Mouse (Mus musculus) lung, postnatal 0 days (tissue): ENCODE results near the gene Aplf.

Experiments
- CTCF ChIP-seq: IDR thresholded peaks from 2 replicates; pipeline ENCODE4 v1.5.1; 2016; ENCODE audit warnings: antibody characterized with exemption, mild to moderate bottlenecking
- EP300 ChIP-seq: IDR thresholded peaks from 2 replicates; pipeline ENCODE4 v1.6.1; 2016; ENCODE audit warnings: antibody characterized with exemption, mild to moderate bottlenecking, control low read depth

DNA sequence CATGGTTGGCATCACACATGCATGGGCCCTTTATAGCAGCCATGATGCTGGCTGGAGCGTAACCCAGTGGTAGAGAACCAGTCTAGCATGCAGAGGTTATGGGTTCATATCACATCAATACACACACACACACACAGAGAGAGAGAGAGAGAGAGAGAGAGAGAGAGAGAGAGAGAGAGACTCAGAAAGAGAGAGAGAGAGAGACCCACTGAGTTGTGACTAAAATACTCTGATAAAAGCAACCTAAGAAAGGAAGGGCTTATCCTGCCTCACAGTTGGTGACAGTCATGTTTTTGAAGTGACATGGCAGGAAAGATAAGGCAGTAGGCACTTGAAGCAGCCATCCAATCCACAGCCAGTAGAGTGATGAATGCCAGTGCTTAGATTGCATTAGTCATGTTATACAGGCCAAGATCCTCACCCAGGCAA, 88.8 kb downstream of the Aplf start:
- TF ChIP-seq CTCF (no peak), EP300 (no peak)
